ENCODE assay signal across 22 mouse cellular contexts in genomic region chr5:36885595-36885994, GRCm38 (mm10). TPM values are rescaled to one million over a fixed set of nuclear protein-coding genes. Genes with fewer than 3 reads are reported as not detected.
DNase-seq lines count a peak whose midpoint lies in the region; TF ChIP-seq lines count a peak whose summit lies in the region.
"Had no signal": no experiment of that assay in that cellular context is flagged by ENCODE, and none has a peak within 500 bp of the region (broad histone marks: within the 10 kb centered on the region; RNA-seq: fewer than 3 reads in every experiment).

No protein-coding gene starts in this region.

- H3K4me3 ChIP-seq in layer of hippocampus, adult 2 months, result no peak overlapping the region
- no peak overlapping the region for H3K4me3 ChIP-seq in cortical plate, adult 2 months (ENCODE audit: insufficient read depth, low read length)
- H3K4me3 ChIP-seq: gastrocnemius, adult 2 months; heart, embryonic 12.5 days; heart, embryonic 15.5 days; hindbrain, embryonic 10.5 days; hindbrain, embryonic 13.5 days; intestine, embryonic 15.5 days had no signal

- TF ChIP-seq CTCF in layer of hippocampus, adult 2 months (conservative IDR thresholded peaks at IDR 0.05), result no peak
- TF ChIP-seq CTCF in cortical plate, adult 2 months (IDR thresholded peaks at IDR 0.05; ENCODE audit: extremely low read depth, insufficient read depth, low read length), result no peak

- no peak for DNase-seq in layer of hippocampus, adult 2 months (ENCODE audit: low spot score in 2 of 2)
- DNase-seq in layer of hippocampus, adult 18-20 months (ENCODE audit: low spot score in 2 of 2), result no peak
- DNase-seq in A20 (ENCODE audit: low read depth, low spot score), result peak; percentile 55
- no peak for DNase-seq in layer of hippocampus, adult 9-11 months
- no peak for DNase-seq in kidney, postnatal 10 days
- DNase-seq: adrenal gland, adult 8-10 months; adrenal gland, postnatal 25 days; cerebellum, adult 8-10 months; cerebellum, postnatal 36 days; forebrain, postnatal 0 days; gastrocnemius, adult 2 months; gastrocnemius, postnatal 14 days; heart, adult 18-20 months; heart, postnatal 10 days; heart, postnatal 36 days had no signal

- TF ChIP-seq POLR2A in cortical plate, adult 2 months (IDR thresholded peaks at IDR 0.05; ENCODE audit: extremely low read depth, insufficient read depth, low read length), result no peak

- peak overlapping the region; percentile 93 for H3K27ac ChIP-seq in layer of hippocampus, adult 2 months
- 0 out of 2 replicates have a peak overlapping the region, but pooled peaks have one; percentile 26 for H3K27ac ChIP-seq in cortical plate, adult 2 months (ENCODE audit: insufficient read depth, low read length)
- H3K27ac ChIP-seq: gastrocnemius, adult 2 months; heart, embryonic 15.5 days; hindbrain, embryonic 10.5 days; hindbrain, embryonic 13.5 days; intestine, embryonic 15.5 days had no signal

- peaks cover 54% of the 10 kb centered on the region for H3K4me1 ChIP-seq in cortical plate, adult 2 months (ENCODE audit: control insufficient read depth, insufficient read depth, low read length)
- H3K4me1 ChIP-seq: intestine, embryonic 15.5 days had no signal

RNA-seq across cellular contexts. Expression of gene Ppp2r2c, which starts 17.3 kb away (rescaled TPM):
- total RNA-seq in layer of hippocampus, adult 2 months (2021), result 100 to 1,000 TPM; 375 to 387 TPM
- 100 to 1,000 TPM; 383 to 399 TPM for total RNA-seq in layer of hippocampus, adult 18-20 months (2021)
- polyA plus RNA-seq in cortical plate, adult 2 months (2012; rRNA removed), result 442 and 456 TPM in 2 replicates
- polyA plus RNA-seq: activated CD4-positive, CD25-positive, alpha-beta regulatory T cell, adult 4 months had no signal

RNA-seq across cellular contexts. Expression of gene Man2b2, which starts 55.1 kb away (rescaled TPM):
- 10 to 100 TPM; 29.5 to 31.9 TPM for total RNA-seq in layer of hippocampus, adult 2 months (2021)
- 10 to 100 TPM; 28.9 to 31.0 TPM for total RNA-seq in layer of hippocampus, adult 18-20 months (2021)
- polyA plus RNA-seq in cortical plate, adult 2 months (2012; rRNA removed), result 33.7 and 35.3 TPM in 2 replicates
